Mouse (Mus musculus): ENCODE measurements around the gene Mrpl16. TPM values are rescaled to one million over a fixed set of nuclear protein-coding genes. Genes with fewer than 3 reads are reported as not detected.

Mrpl16 gene
- total RNA-seq (2021), result 10 to 100 TPM; 48.3 to 50.1 TPM

DNA sequence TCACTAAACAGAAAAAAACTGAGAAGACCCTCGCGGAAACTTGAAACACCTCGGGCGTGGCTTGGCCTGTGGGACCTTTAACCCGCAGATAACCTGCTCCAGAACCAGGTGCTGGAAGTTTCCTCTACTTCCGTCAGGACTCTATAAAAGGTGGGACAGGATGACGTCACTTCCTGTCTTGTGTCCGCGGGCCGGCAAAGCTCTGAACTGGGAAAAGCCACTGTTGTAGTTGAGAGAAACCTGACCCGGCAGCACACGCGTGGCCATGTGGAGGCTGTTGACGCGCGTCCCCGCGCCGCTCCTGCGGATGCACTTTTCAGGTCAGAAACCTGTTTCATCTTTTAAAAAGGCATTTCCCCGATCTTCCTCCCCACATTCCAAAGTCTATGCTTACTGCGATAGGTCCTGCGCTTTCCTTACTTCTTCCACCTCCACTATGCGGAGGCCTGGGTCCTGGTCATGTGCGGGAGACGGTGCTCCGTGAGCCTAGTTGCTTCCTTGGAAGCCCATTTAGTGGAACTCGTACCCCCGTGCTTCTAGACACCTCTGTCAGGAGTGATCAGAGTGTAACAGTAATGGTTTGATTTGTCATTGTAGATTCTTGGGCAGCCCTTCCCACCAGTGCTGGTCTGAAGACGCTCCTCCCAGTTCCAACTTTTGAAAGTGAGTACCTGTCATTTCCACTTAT lies at the start of gene Mrpl16:
TSS of gene Mrpl16 (plus strand) at position 187 of the 688 bp plus-strand sequence.
- intact Hi-C loops (cut with DNase I), result loop anchor here (5.0 to 10.0 kb wide), 2 partner anchors 142 to 184 kb away; partner anchors contain the start of gene Patl1
- DNase-seq (ENCODE audit: extremely low spot score in 1 of 2, low spot score in 2 of 2), result peak; percentile 90 to 91

DNA sequence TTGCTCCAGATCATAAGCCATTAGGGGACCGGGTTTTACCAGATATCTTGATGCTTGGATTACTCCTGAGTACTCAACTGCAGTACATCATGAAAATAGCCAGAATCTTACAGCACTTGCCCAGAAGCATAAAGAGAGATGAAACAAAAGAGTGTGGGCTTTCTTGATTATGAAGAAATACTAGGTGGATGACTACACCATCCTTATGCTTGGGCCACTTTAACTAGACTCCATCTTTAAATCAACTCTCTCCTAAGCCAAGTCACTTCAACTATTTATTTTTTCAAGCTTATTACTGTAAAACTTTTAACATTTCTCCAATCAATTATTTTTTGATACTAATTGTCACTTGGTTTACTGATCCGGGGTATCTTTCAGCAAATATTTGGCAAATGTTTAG lies 46.3 kb upstream of the Mrpl16 start:
- intact Hi-C loops (cut with DNase I), result no loop called here
- DNase-seq (ENCODE audit: extremely low spot score in 1 of 2, low spot score in 2 of 2), result no peak

DNA sequence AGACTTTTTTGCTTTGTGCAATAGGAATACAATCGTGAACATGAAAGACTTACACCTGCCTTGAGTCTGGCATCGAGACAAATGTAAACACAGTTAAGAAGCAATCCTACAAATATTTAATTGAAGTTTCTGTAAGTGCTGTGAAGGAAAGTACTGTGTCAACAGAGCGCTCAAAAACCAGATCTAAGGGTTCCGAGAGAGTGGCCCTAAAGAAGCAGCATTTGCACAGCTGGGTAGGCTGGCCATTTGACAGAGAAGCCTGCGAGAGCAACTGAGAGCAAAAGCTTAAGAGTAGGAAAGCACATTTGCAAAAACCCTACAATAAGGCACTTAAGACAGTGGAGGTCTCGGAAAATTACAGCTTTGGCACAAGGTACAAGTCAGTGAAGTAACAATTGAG lies 45.9 kb upstream of the Mrpl16 start:
- DNase-seq (ENCODE audit: extremely low spot score in 1 of 2, low spot score in 2 of 2), result no peak
- intact Hi-C loops (cut with DNase I), result no loop called here

DNA sequence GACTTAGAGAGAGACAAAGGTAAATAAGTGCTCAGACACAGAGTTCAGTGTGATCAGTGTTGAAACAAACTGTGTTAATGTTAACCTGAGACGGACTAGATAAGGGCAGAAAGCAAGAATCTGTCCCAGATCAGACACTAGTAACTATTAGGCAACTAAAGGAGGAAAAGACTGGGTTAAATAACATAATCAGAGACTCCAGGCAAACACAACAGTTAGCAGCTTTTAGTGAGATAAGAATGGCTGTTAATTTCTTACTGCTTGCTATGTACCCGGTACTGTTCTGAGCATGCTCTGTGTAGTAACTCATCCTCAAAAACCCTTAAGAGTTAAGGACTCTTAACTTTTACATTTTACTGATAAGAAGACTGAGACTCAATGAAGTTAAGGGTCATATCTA lies 44.3 kb upstream of the Mrpl16 start:
- intact Hi-C loops (cut with DNase I), result no loop called here
- no peak for DNase-seq (ENCODE audit: extremely low spot score in 1 of 2, low spot score in 2 of 2)

DNA sequence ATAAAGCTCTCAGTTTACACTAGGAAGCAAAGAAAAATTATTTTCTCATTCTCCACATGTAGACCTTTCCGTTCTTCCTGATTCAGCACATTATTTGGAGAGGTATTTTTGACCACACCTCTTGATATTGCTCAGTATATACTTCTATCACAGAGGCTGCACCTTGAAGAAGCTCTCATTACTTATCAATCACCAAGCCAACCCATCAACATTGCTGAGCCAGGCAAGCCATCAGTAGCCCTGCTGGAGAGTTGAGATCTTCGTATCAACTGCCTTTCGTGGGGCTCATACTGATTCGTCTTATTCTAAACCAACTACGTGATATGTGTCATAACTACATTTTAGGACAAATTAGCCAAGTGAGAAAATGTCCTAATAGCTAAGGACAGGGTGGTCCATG lies 42.9 kb upstream of the Mrpl16 start:
- intact Hi-C loops (cut with DNase I), result no loop called here

DNA sequence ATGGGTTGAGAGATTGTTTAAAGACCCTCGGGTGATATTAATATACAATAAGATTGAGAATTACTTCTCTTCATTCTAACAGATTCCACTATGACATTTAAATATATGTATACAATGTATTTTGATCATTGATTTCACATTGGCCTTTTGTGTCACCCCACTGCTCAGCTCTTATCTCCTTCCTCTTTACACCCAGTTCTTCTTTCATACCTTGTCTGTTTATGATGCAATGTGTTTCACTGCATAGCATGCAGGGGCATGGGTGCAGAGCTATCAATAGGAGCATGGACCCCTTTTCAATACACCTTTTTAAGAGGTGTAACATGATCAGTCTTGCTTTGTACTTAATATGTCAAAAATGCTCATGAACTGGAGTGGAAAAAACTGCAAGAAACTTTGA lies 39.9 kb upstream of the Mrpl16 start:
- intact Hi-C loops (cut with DNase I), result no loop called here
- no peak for DNase-seq (ENCODE audit: extremely low spot score in 1 of 2, low spot score in 2 of 2)

More for the DNA sequence above, 42.9 kb upstream of the Mrpl16 start:
- DNase-seq (ENCODE audit: extremely low spot score in 1 of 2, low spot score in 2 of 2), result no peak

DNA sequence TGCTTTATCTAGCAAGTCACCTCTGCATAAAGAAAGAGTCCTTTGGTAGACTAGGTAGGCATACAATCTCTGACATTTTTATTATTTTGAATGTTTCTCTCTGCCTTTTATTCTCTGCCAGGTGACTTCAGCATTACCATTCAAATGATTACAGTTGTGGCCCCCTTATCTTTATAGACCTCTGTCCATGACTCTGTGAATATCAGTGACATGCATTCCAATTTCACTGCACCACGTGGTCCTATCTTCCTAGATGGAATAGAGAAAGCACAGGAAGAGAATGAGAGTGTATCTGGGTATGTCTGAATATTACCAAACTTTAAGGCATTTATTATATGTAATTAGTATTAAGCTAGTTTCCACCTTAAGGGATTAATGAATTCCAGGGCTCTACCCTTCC lies 33.7 kb upstream of the Mrpl16 start:
- intact Hi-C loops (cut with DNase I), result no loop called here
- no peak for DNase-seq (ENCODE audit: extremely low spot score in 1 of 2, low spot score in 2 of 2)

DNA sequence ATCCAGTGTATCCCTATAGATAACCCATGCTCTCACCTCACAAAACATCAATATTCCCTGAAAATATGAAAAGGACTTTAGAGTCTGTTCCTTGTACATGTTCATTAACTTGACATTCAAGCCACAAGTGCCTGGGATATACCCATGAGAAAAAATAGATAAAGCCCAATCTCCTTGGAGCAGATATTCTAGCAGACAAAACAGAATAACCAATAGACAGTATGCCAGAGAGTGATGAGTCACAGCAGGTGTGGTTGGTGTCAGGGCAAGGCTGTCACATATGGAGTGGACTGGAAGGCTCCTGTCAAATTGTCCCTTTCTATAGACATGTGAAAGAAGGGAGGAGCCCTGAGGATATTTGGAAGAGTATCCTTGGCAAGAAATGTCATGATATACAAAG lies 24.5 kb upstream of the Mrpl16 start:
- no peak for DNase-seq (ENCODE audit: extremely low spot score in 1 of 2, low spot score in 2 of 2)
- intact Hi-C loops (cut with DNase I), result no loop called here

DNA sequence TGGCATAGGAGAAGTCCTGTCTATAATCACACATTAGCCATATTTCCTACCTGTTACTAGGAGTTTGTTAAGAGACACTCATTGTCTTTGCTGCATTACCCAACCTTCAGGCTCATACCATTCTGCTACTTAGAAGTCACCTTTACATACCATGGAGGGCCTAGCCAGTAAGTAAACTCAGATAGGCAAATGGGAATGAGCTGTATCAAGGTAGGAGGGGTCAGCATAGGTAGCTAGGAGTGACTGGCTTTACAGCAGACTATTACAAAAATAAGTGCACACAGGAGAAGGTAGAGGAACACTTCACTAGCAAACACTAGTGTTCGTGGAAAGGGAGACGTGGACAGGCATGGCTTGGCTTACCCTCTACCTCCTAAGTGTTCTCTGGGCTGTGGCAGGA lies 22.9 kb upstream of the Mrpl16 start, which contains the start of gene Gif:
TSS of gene Gif (plus strand) at position 257 of the 400 bp plus-strand sequence.
- no peak for DNase-seq (ENCODE audit: extremely low spot score in 1 of 2, low spot score in 2 of 2)

DNA sequence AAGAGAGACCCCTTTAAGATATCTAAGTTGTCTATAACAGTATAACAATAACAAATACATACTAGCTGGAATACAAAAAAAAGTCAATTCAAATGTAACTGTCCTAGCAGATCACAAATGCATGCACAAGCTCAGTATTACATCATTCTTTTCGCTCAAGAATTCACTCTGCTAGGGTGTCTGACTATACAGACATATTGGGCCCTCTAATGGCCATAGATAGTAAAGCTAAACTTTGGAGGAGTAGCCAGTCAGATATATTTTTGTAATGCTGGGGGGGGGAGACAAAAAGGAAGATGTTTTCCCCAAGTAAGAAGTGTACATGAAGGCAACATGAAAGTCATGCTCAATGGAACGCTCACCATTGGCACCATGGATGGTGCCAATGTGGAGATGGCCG lies 5.1 kb upstream of the Mrpl16 start:
- intact Hi-C loops (cut with DNase I), result loop anchor here (5.0 kb wide), 1 partner anchor 408 kb away; no protein-coding TSS in a partner anchor
- DNase-seq (ENCODE audit: extremely low spot score in 1 of 2, low spot score in 2 of 2), result no peak

More for the DNA sequence above, 22.9 kb upstream of the Mrpl16 start, which contains the start of gene Gif:
- intact Hi-C loops (cut with DNase I), result no loop called here

DNA sequence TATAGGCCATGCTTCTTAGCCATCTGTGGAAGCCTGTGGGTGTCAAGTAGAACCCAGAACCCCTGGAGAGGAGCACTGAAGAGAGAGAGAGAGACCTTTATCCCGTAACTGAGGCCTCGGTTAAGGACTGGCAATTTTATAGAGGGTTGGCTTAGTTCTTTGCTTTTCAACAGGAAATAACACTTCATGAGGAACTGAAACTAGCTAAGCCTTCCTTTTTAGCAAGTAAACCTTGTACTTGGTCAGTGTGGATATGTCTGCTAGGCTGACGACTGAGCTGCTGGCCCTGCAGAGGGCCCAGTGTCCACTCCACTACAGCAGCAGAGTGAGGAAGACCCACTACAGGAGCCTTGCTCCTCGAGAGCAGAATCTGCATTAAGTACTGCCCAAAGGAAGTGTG lies 3.8 kb upstream of the Mrpl16 start:
- intact Hi-C loops (cut with DNase I), result loop anchor here (2.0 to 5.0 kb wide), 2 partner anchors 156 to 409 kb away; no protein-coding TSS in a partner anchor
- DNase-seq (ENCODE audit: extremely low spot score in 1 of 2, low spot score in 2 of 2), result no peak

DNA sequence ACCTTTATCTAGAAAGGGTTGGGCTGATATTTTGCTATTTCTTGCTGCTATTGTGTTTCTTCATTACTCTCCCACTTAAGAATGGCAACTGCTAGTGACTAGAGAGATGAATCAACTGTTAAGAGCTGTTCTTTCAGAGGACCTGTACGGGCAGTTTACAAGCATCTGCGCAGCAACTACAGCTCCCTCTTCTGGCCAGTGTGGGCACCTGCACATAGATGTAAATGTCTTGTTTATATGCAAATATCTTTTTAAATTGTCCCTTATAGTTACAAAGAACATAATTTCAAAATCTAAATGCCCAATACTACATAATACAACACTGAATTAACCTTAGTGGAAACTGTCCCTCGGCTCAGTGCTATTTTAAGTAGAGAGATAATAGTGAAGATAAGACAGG lies 2.0 kb upstream of the Mrpl16 start:
- intact Hi-C loops (cut with DNase I), result loop anchor here (5.0 kb wide), 1 partner anchor 411 kb away; no protein-coding TSS in a partner anchor
- no peak for DNase-seq (ENCODE audit: extremely low spot score in 1 of 2, low spot score in 2 of 2)

DNA sequence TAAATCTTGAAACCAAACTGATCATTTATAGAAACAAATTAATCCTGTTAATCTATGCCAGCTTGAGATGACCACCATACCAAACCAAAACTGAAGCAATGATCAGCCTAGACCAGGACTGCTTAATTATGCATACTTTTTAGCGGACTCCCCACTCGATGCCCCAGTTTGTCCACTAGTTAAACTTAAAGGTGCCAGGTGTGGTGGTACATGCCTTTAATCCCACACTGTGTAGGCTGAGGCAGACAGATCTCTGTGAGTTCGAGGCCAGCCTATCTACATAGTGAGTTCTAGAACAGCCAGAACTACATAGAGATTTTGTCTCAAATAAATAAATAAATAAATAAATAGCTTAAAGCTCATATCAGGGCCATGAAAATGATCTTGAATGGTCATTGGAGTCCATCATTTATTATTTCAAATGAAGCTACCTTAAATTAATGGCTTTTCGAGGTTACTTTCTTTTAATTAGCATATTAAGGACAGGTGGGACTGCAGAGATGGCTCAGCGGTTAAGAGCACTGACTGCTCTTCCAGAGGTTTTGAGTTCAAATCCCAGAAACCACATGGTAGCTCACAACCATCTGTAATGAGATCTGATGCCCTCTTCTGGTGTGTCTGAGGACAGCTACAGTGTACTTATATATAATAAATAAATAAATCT lies 802 bp upstream of the Mrpl16 start:
- no peak for DNase-seq (ENCODE audit: extremely low spot score in 1 of 2, low spot score in 2 of 2)
- intact Hi-C loops (cut with DNase I), result loop anchor here (5.0 kb wide), 1 partner anchor 412 kb away; no protein-coding TSS in a partner anchor

DNA sequence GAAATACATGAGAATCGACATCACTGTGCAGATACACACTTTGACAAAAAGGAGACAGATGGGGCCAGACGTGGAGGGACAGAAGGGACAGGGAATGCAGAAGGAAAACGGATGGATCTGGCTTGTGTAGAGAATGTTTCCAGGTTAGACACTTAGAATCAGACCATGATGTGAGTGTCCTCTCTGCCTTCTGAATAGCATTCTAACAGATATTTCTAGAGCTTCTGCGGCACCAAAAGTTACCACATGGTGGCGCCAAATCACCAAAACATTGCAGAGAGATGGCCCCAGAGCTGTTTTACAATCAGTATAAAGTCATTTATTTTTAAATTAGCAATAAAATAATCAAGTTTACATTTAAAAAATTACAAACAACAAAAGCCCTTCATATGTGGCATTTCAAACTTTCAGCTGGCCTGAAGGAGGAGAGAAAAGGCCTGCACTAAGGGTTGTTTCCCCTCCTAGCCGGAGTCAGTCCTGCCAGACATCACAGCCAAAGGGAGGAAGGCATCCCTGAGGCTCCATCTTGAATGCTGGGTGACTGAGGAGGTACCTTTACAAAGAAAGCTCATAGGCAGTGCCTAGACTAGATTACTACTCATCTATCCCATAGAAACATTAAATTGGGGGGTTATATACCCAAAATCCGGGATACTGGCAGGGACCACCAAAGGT lies 7.1 kb downstream of the Mrpl16 start:
- peak; percentile 34 to 43 for DNase-seq (ENCODE audit: extremely low spot score in 1 of 2, low spot score in 2 of 2)
- intact Hi-C loops (cut with DNase I), result loop anchor here (10.0 kb wide), 1 partner anchor 177 kb away; no protein-coding TSS in a partner anchor

DNA sequence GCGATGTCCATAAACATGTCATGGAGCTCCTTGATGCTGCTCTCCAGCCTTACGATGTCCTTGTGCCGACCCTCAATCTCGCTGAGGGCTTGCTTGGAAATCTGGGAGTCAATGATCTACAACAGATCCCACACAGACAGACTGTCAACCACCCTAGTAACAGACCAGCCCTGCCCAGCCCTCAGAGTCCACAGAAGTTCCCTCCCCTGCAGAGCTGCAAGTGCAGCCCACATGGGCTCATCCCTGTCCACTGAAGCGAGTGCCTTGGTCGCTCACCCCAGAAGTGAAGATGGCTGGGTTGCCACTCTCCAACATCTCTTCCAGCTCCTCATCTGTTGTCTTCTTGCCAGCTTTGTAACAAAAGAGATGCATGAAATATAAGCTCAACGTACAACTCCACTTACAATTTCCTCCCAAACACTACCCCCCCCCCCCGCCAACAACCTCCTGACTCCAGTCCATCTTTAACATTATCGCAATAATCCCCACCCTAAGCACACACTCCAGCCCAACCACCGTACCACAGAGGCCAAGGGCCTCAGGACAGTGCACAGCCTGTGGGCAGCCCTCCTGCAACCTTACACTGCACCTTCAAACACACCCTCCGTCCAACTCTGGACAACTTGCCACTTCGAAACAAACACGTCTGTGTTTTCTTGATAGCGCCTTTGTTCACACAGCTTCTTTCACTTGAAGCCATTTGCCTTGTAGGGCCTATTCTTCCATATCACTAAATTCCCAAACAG lies 15.4 kb downstream of the Mrpl16 start:
- DNase-seq (ENCODE audit: extremely low spot score in 1 of 2, low spot score in 2 of 2), result no peak
- intact Hi-C loops (cut with DNase I), result no loop called here

DNA sequence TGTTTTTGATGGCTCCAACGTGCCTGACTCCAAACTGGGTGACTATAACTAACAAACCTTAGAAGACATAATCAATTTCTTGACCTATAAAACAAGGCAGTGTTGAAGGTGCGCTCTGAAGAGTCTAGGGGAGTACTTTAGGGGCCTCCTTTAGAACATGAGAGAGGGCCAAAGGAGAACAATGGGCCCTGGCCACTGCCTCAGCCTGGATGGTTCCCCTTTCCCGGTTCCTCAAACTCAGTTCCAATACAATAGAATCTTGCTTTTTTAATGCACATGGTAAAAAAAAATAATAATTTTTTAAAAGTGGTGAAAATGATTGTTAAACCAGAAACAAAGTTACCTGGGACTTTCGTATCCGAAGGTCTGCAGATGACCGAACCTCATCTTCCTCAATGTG lies 17.6 kb downstream of the Mrpl16 start:
- DNase-seq (ENCODE audit: extremely low spot score in 1 of 2, low spot score in 2 of 2), result no peak
- intact Hi-C loops (cut with DNase I), result no loop called here

DNA sequence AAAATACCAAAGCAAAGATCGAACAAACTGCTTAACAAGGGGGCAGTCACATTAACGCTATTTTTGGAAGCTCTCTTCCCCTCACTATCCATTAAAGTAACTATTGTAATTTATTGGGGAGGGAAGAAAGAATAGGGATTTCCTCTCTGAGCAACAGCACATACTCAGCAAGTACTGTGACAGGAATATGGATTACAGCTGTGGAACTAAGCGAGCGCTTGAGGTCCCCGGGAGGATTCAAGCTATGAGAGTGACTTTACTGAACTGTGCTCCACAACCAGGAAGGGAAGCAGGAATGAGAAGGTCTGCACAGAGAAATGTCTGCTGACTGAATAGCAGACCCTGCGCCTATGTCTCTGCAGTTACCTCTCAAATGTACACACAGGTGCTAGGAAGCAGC lies 18.7 kb downstream of the Mrpl16 start:
- intact Hi-C loops (cut with DNase I), result no loop called here
- no peak for DNase-seq (ENCODE audit: extremely low spot score in 1 of 2, low spot score in 2 of 2)

DNA sequence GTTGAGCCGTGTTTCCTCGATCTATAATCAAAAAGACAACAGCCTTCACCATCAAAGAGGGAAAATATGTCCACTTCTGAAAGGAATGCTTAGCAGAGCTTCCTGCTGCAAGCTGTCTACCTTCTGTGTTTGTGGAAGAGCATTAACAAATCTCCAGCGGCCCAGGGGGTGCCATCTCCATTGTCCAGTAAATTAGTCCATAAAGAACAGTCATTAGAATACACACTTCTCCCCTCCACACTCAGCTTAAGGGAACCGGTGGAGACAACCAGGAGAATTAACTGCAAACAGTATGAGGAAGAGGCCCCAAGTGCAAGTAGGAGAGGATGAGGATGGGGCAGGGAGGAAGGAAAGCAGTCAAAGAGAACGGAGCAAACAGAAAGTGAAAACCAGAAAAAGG lies 21.6 kb downstream of the Mrpl16 start:
- no peak for DNase-seq (ENCODE audit: extremely low spot score in 1 of 2, low spot score in 2 of 2)
- intact Hi-C loops (cut with DNase I), result no loop called here

Measured in left cerebral cortex, postnatal 10 days (tissue).